22 mouse cellular contexts compared by ENCODE assay signal in the genomic region with DNA sequence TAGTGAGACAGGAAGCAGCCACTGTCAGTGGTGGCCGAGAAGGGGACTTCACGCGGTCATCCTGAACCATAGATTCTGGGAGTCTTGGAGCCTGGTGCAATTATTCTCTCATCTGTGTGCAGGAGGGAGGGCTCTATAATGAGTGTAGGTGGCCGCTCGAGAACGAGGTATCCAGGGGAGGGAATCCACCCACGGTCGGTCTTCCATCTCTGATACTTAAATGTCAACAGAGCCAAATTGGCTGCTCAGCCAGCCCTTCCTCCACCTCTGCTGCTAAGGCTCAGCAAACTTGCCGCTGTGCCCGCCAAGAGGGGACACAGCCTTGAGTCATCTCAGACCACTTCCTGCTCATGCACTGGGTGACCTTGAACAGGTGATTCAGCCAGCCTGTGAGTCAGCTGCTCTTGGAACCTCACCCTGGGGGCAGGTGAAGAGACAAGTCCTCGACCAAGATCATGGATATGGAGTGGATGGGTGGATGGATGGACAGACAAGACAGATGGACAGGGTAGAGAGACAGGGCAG. TPM values are rescaled to one million over a fixed set of nuclear protein-coding genes. Genes with fewer than 3 reads are reported as not detected.
DNase-seq lines count a peak whose midpoint lies in the region; ATAC-seq lines count a peak whose summit lies in the region.
"Had no signal": no experiment of that assay in that cellular context is flagged by ENCODE, and none has a peak within 500 bp of the region (broad histone marks: within the 10 kb centered on the region; RNA-seq: fewer than 3 reads in every experiment).

No protein-coding gene starts in this region.

- no peak overlapping the region for H3K9ac ChIP-seq in heart, embryonic 11.5 days (ENCODE audit: low read depth, low read length)
- H3K9ac ChIP-seq: forebrain, embryonic 13.5 days; limb, embryonic 15.5 days had no signal

- ATAC-seq in heart, embryonic 11.5 days (replicated peaks; ENCODE audit: insufficient number of reproducible peaks, low FRiP score, low TSS enrichment), result no peak
- ATAC-seq: activated CD4-positive, CD25-positive, alpha-beta regulatory T cell, adult 4 months; forebrain, embryonic 13.5 days; hindbrain, postnatal 0 days; midbrain, embryonic 16.5 days; Patski had no signal

- no peak overlapping the region for H3K27ac ChIP-seq in heart, embryonic 11.5 days (ENCODE audit: low read depth, low read length)
- H3K27ac ChIP-seq: forebrain, embryonic 13.5 days; gastrocnemius, adult 2 months; hindbrain, postnatal 0 days; limb, embryonic 15.5 days had no signal

- peak; percentile 24 for DNase-seq in adrenal gland, postnatal 14 days
- DNase-seq in adrenal gland, adult 18-20 months (ENCODE audit: low spot score in 2 of 2), result no peak
- DNase-seq in layer of hippocampus, adult 18-20 months (ENCODE audit: low spot score in 2 of 2), result peak; percentile 28 to 45
- DNase-seq in layer of hippocampus, postnatal 10 days (ENCODE audit: low spot score in 2 of 2), result no peak
- DNase-seq in ovary, adult 18-20 months (ENCODE audit: low spot score), result peak; percentile 26
- no peak for DNase-seq in ovary, postnatal 36 days (ENCODE audit: low spot score)
- peak; percentile 31 to 42 for DNase-seq in left cerebral cortex, postnatal 25 days (ENCODE audit: low spot score in 2 of 2)
- DNase-seq: cerebellum, adult 18-20 months; cerebellum, postnatal 36 days; gastrocnemius, adult 2 months; heart, adult 11 months; kidney, adult 2 months; lung, postnatal 10 days had no signal

- WGBS in heart, embryonic 11.5 days (ENCODE audit: insufficient replicate concordance), result 45% methylated on average over 11 of the region's 11 CpGs

- H3K36me3 ChIP-seq in heart, embryonic 11.5 days (ENCODE audit: control insufficient read depth, insufficient read depth, low read length), result no peaks in the 10 kb centered on the region
- H3K36me3 ChIP-seq: limb, embryonic 15.5 days had no signal

- no peak overlapping the region for H3K4me2 ChIP-seq in heart, embryonic 11.5 days
- H3K4me2 ChIP-seq: forebrain, embryonic 13.5 days; limb, embryonic 15.5 days had no signal

- H3K27me3 ChIP-seq in heart, embryonic 11.5 days (ENCODE audit: control insufficient read depth, insufficient read depth, low read length), result no peaks in the 10 kb centered on the region
- H3K27me3 ChIP-seq: forebrain, embryonic 13.5 days; limb, embryonic 15.5 days had no signal

- no peaks in the 10 kb centered on the region for H3K4me1 ChIP-seq in heart, embryonic 11.5 days (ENCODE audit: control insufficient read depth, insufficient read depth, low read length)
- H3K4me1 ChIP-seq: limb, embryonic 15.5 days had no signal

- intact Hi-C loops in left cerebral cortex, postnatal 25 days (cut with DNase I), result no loop called here

- H3K9me3 ChIP-seq in heart, embryonic 11.5 days (replicated peaks; ENCODE audit: control insufficient read depth, low read length), result no peaks in the 10 kb centered on the region
- H3K9me3 ChIP-seq: forebrain, embryonic 13.5 days; limb, embryonic 15.5 days had no signal

- no peak overlapping the region for H3K4me3 ChIP-seq in heart, embryonic 11.5 days (ENCODE audit: low read depth, low read length)
- H3K4me3 ChIP-seq: forebrain, embryonic 13.5 days; gastrocnemius, adult 2 months; limb, embryonic 15.5 days had no signal

RNA-seq across cellular contexts. Expression of a gene that starts 36.1 kb away (rescaled TPM):
- total RNA-seq in adrenal gland, postnatal 14 days (2021), result 0.30 and 0.53 TPM in 2 replicates
- under 1 TPM; 0.74 to 0.76 TPM for total RNA-seq in adrenal gland, adult 18-20 months (2021)
- 10 to 100 TPM; 70.8 to 83.7 TPM for total RNA-seq in layer of hippocampus, adult 18-20 months (2021)
- 10 to 100 TPM; 30.4 to 31.3 TPM for total RNA-seq in layer of hippocampus, postnatal 10 days (2021)
- total RNA-seq in left cerebral cortex, postnatal 25 days (2021), result 10 to 100 TPM; 31.0 to 35.5 TPM
- polyA plus RNA-seq in heart, embryonic 11.5 days (2014; fragmentation: Nextera tagmentation; extraction: Ambion mirVana), result 0.10 TPM in 1 of 2 replicates, not detected in the other
- total RNA-seq: hematopoietic stem cell, adult 5-6 weeks; megakaryocyte-erythroid progenitor cell, adult 5-6 weeks had no signal

Comparison
In these comparisons a context has a peak if more than half of its experiments do, and no peak if none do; other contexts are left out.
1. DNase-seq: peak in adrenal gland, postnatal 14 days (single experiment), layer of hippocampus, adult 18-20 months (2 of 2), ovary, adult 18-20 months (single experiment) and left cerebral cortex, postnatal 25 days (2 of 2); none in adrenal gland, adult 18-20 months (0 of 2), layer of hippocampus, postnatal 10 days (0 of 2) and ovary, postnatal 36 days (single experiment).
2. RNA of a gene that starts 36.1 kb away (total RNA-seq): 70.8 to 83.7 TPM in layer of hippocampus, adult 18-20 months, 31.0 to 35.5 TPM in left cerebral cortex, postnatal 25 days and 30.4 to 31.3 TPM in layer of hippocampus, postnatal 10 days; 0.74 to 0.76 TPM in adrenal gland, adult 18-20 months and 0.30 to 0.53 TPM in adrenal gland, postnatal 14 days; every median in the first group is over 10 times any median in the second.